Mouse (Mus musculus) hindbrain, postnatal 0 days (tissue): Measurements from ENCODE around the gene Myh14. TPM values are rescaled to one million over a fixed set of nuclear protein-coding genes. Genes with fewer than 3 reads are reported as not detected.

Experiments
- ATAC-seq: fragments of 200-750 bp; cut with Nextera tagmentation; 2 replicates; pipeline ENCODE4 v1.8.0; 2017; ENCODE audit warnings: mild to moderate bottlenecking, moderate TSS enrichment, moderate library complexity
- DNase-seq: peaks from one replicate; pipeline ENCODE4 v3.0.0-alpha.2; 2015; ENCODE audit warnings: low spot score
- H3K27ac ChIP-seq: fragments of 300-500 bp; sonication (generic); 2 replicates; pipeline ENCODE4 v1.5.1; 2014; ENCODE audit warnings: mild to moderate bottlenecking
- H3K27me3 ChIP-seq: fragments of 300-500 bp; sonication (generic); 2 replicates; pipeline ENCODE4 v1.6.1; 2014; ENCODE audit warnings: low read length, mixed read lengths; ENCODE audit not compliant: insufficient read depth
- H3K36me3 ChIP-seq: fragments of 300-500 bp; sonication (generic); 2 replicates; pipeline ENCODE4 v1.6.1; 2014; ENCODE audit warnings: low read length, mixed read lengths; ENCODE audit not compliant: insufficient read depth
- H3K4me1 ChIP-seq: fragments of 300-500 bp; sonication (generic); 2 replicates; pipeline ENCODE4 v1.6.1; 2014; ENCODE audit warnings: antibody characterized with exemption, low read length, mixed read lengths; ENCODE audit not compliant: insufficient read depth
- H3K4me2 ChIP-seq: fragments of 300-500 bp; sonication (generic); 2 replicates; pipeline ENCODE4 v1.6.1; 2014; ENCODE audit warnings: low read depth, mild to moderate bottlenecking, low read length, moderate library complexity, mixed read lengths
- H3K4me3 ChIP-seq: fragments of 300-500 bp; sonication (generic); 2 replicates; pipeline ENCODE4 v1.5.1; 2014; ENCODE audit warnings: low read length
- H3K9ac ChIP-seq: fragments of 300-500 bp; sonication (generic); replicated peaks from 2 replicates; pipeline ENCODE4 v1.6.1; 2014; ENCODE audit warnings: mild to moderate bottlenecking, low read length, moderate library complexity, mixed read lengths
- H3K9me3 ChIP-seq: fragments of 300-500 bp; sonication (generic); 2 replicates; pipeline ENCODE4 v1.6.1; 2016; ENCODE audit warnings: low read length, mixed read lengths
- CTCF ChIP-seq: IDR thresholded peaks from 2 replicates; pipeline ENCODE4 v1.5.1; 2016; ENCODE audit warnings: antibody characterized with exemption, control low read depth, low read depth
- WGBS: fragments of 180-500 bp; shearing (Covaris S2); extraction: QIAGEN DNeasy Blood & Tissue Kit; methylation state at CpG from one replicate; pipeline ENCODE4 v1.1.7; 2014; 5-methylcytosine and 5-hydroxymethylcytosine counted together
- polyA plus RNA-seq: library from polyadenylated mRNA; unstranded; fragments of >200 nt; fragmentation: Nextera tagmentation; extraction: Ambion mirVana; gene quantifications from 2 replicates; pipeline ENCODE4 v1.2.1, GENCODE M21; 2015
- total RNA-seq: library from RNA; depleted of rRNA; stranded (reverse); fragments of >200 nt; gene quantifications from 2 replicates; pipeline ENCODE4 v1.2.3, GENCODE M21; 2014

Gene Myh14
- total and polyA plus RNA-seq, 2 experiments from 2014 or later: 9.3 to 9.7 TPM

- H3K9me3 ChIP-seq: no peaks in the 10 kb centered on the region
- H3K27ac ChIP-seq: no peak overlapping the region
- peaks cover 9% of the 10 kb centered on the region for H3K4me1 ChIP-seq
- H3K4me3 ChIP-seq: no peak overlapping the region
- no peak for DNase-seq
- 21% methylated on average over 19 of the region's 19 CpGs for WGBS
- TF ChIP-seq CTCF: no peak
- H3K4me2 ChIP-seq: no peak overlapping the region
- H3K36me3 ChIP-seq: no peaks in the 10 kb centered on the region
- no peak overlapping the region for H3K9ac ChIP-seq
- H3K27me3 ChIP-seq: peaks cover 4% of the 10 kb centered on the region; the same call in 1 of the 2 replicates
- ATAC-seq: no peak
These were observed 69.0 kb downstream of the Myh14 start for GRCm38 (mm10) chr7:44601646-44602045.

GRCm38 (mm10) chr7:44600691-44601262 is 69.9 kb downstream of the Myh14 start:
- Histone ChIP-seq H3K4me1 (peaks cover 5% of the 10 kb centered on the region), H3K36me3 (no peaks in the 10 kb centered on the region), H3K27me3 (no peaks in the 10 kb centered on the region), H3K9me3 (no peaks in the 10 kb centered on the region), H3K4me2 (no peak overlapping the region), H3K4me3 (no peak overlapping the region), H3K27ac (no peak overlapping the region), H3K9ac (no peak overlapping the region)
- DNase-seq (no peak), ATAC-seq (no peak)
- TF ChIP-seq CTCF: no peak
- WGBS: 87% methylated on average over 8 of the region's 10 CpGs

GRCm38 (mm10) chr7:44598336-44598735 is 72.3 kb downstream of the Myh14 start:
- Histone ChIP-seq H3K27me3 (no peaks in the 10 kb centered on the region), H3K4me2 (no peak overlapping the region), H3K27ac (no peak overlapping the region), H3K4me1 (peaks cover 11% of the 10 kb centered on the region; the same call in 1 of the 2 replicates), H3K36me3 (no peaks in the 10 kb centered on the region; the same call in 1 of the 2 replicates), H3K4me3 (no peak overlapping the region), H3K9ac (no peak overlapping the region), H3K9me3 (no peaks in the 10 kb centered on the region)
- ATAC-seq (no peak), DNase-seq (no peak)
- TF ChIP-seq CTCF: no peak
- 81% methylated on average over 12 of the region's 12 CpGs for WGBS

GRCm38 (mm10) chr7:44597666-44598065 is 73.0 kb downstream of the Myh14 start:
- no peak for TF ChIP-seq CTCF
- H3K36me3 ChIP-seq: no peaks in the 10 kb centered on the region; the same call in 1 of the 2 replicates
- H3K27me3 ChIP-seq: no peaks in the 10 kb centered on the region
- peaks cover 15% of the 10 kb centered on the region for H3K4me1 ChIP-seq
- no peak for DNase-seq
- H3K9me3 ChIP-seq: no peaks in the 10 kb centered on the region
- H3K4me2 ChIP-seq: no peak overlapping the region
- 73% methylated on average over 4 of the region's 4 CpGs for WGBS
- H3K27ac ChIP-seq: no peak overlapping the region
- H3K9ac ChIP-seq: no peak overlapping the region
- H3K4me3 ChIP-seq: no peak overlapping the region
- no peak for ATAC-seq

GRCm38 (mm10) chr7:44596996-44597538 is 73.6 kb downstream of the Myh14 start:
- no peak for TF ChIP-seq CTCF
- no peaks in the 10 kb centered on the region for H3K27me3 ChIP-seq
- WGBS: 65% methylated on average over 5 of the region's 5 CpGs
- no peak overlapping the region for H3K4me2 ChIP-seq
- no peaks in the 10 kb centered on the region; the same call in 1 of the 2 replicates for H3K36me3 ChIP-seq
- H3K9me3 ChIP-seq: no peaks in the 10 kb centered on the region
- peaks cover 18% of the 10 kb centered on the region for H3K4me1 ChIP-seq
- DNase-seq (no peak), ATAC-seq (no peak)
- no peak overlapping the region for H3K27ac ChIP-seq
- no peak overlapping the region for H3K4me3 ChIP-seq
- no peak overlapping the region for H3K9ac ChIP-seq

- H3K9ac ChIP-seq: no peak overlapping the region
- H3K36me3 ChIP-seq: no peaks in the 10 kb centered on the region; the same call in 1 of the 2 replicates
- ATAC-seq (no peak), DNase-seq (no peak)
- TF ChIP-seq CTCF: no peak
- no peak overlapping the region for H3K4me3 ChIP-seq
- no peaks in the 10 kb centered on the region for H3K27me3 ChIP-seq
- H3K27ac ChIP-seq: no peak overlapping the region
- no peaks in the 10 kb centered on the region for H3K9me3 ChIP-seq
- WGBS: 92% methylated on average over 6 of the region's 6 CpGs
- peaks cover 28% of the 10 kb centered on the region for H3K4me1 ChIP-seq
- no peak overlapping the region for H3K4me2 ChIP-seq
These were observed 74.6 kb downstream of the Myh14 start for GRCm38 (mm10) chr7:44596051-44596450.

GRCm38 (mm10) chr7:44595131-44595561 is 75.5 kb downstream of the Myh14 start:
- Histone ChIP-seq H3K9ac (no peak overlapping the region), H3K9me3 (no peaks in the 10 kb centered on the region), H3K4me1 (peaks cover 28% of the 10 kb centered on the region), H3K4me2 (no peak overlapping the region), H3K27me3 (no peaks in the 10 kb centered on the region), H3K4me3 (no peak overlapping the region), H3K36me3 (no peaks in the 10 kb centered on the region; the same call in 1 of the 2 replicates), H3K27ac (peak overlapping the region; percentile 87; the same call in 1 of the 2 replicates)
- WGBS: 91% methylated on average over 20 of the region's 20 CpGs
- DNase-seq (no peak), ATAC-seq (no peak)
- no peak for TF ChIP-seq CTCF
